Mouse (Mus musculus): ENCODE measurements around the gene Gpsm3.

GRCm38 (mm10) chr17:34562595-34562994 is 27.0 kb upstream of the Gpsm3 start:
- TF ChIP-seq POLR2A (IDR thresholded peaks at IDR 0.05; ENCODE audit: borderline replicate concordance, extremely low read depth, low read depth, low read length) (no peak), CTCF (IDR thresholded peaks at IDR 0.05; ENCODE audit: insufficient read depth, low read length) (no peak)

Measured in lung, adult 2 months (tissue).